14 mouse cellular contexts compared by ENCODE assay signal in genomic region chr5:140379299-140379698, GRCm38 (mm10). TPM values are rescaled to one million over a fixed set of nuclear protein-coding genes. Genes with fewer than 3 reads are reported as not detected.
A peak's percentile ranks its signal among the peaks of the same experiment; 100 is the strongest.
DNase-seq lines count a peak whose midpoint lies in the region; ATAC-seq lines count a peak whose summit lies in the region.
"Had no signal": no experiment of that assay in that cellular context is flagged by ENCODE, and none has a peak within 500 bp of the region (broad histone marks: within the 10 kb centered on the region; RNA-seq: fewer than 3 reads in every experiment).

No protein-coding gene starts in this region.

- 76% methylated on average over 6 of the region's 6 CpGs for WGBS in limb, embryonic 12.5 days
- WGBS in forebrain, embryonic 14.5 days: 81% methylated on average over 6 of the region's 6 CpGs

- peak; percentile 51 for DNase-seq in kidney, adult 18-20 months
- no peak for DNase-seq in kidney, postnatal 4 days
- DNase-seq in 3T3-L1 (ENCODE audit: low read depth, low spot score) (peak; percentile 53), MEL-GATA-1-ER (ENCODE audit: extremely low read depth, low read depth) (peak; percentile 92), adipocyte (ENCODE audit: low spot score) (no peak)
- DNase-seq in neural tube, embryonic 10.5 days (ENCODE audit: extremely low spot score, low spot score): no peak
- DNase-seq in forebrain, embryonic 14.5 days (ENCODE audit: low spot score): no peak
- DNase-seq: cerebellum, adult 8-10 months had no signal

- no peaks in the 10 kb centered on the region for H3K36me3 ChIP-seq in limb, embryonic 12.5 days
- H3K36me3 ChIP-seq in forebrain, embryonic 14.5 days (ENCODE audit: control insufficient read depth, insufficient read depth, low read length): no peaks in the 10 kb centered on the region
- H3K36me3 ChIP-seq: forebrain, embryonic 12.5 days; hindbrain, embryonic 15.5 days; lung, embryonic 15.5 days had no signal

- H3K27ac ChIP-seq in limb, embryonic 12.5 days: no peak overlapping the region
- no peak overlapping the region for H3K27ac ChIP-seq in forebrain, embryonic 14.5 days (ENCODE audit: low read depth, low read length)
- H3K27ac ChIP-seq: forebrain, embryonic 12.5 days; hindbrain, embryonic 15.5 days; kidney, postnatal 0 days; lung, embryonic 15.5 days had no signal

- H3K9me3 ChIP-seq in limb, embryonic 12.5 days: no peaks in the 10 kb centered on the region
- no peaks in the 10 kb centered on the region for H3K9me3 ChIP-seq in forebrain, embryonic 14.5 days (replicated peaks; ENCODE audit: control insufficient read depth, low read length)
- H3K9me3 ChIP-seq: forebrain, embryonic 12.5 days; hindbrain, embryonic 15.5 days; lung, embryonic 15.5 days had no signal

- peaks cover 13% of the 10 kb centered on the region for H3K4me1 ChIP-seq in limb, embryonic 12.5 days (replicated peaks)
- H3K4me1 ChIP-seq in forebrain, embryonic 14.5 days (ENCODE audit: control insufficient read depth, insufficient read depth, low read length): no peaks in the 10 kb centered on the region

- no peak for ATAC-seq in limb, embryonic 12.5 days (ENCODE audit: insufficient number of reproducible peaks, insufficient read depth, low FRiP score, low TSS enrichment, low read depth)
- ATAC-seq in forebrain, embryonic 14.5 days: no peak
- ATAC-seq: CD4-positive, CD25-positive, alpha-beta regulatory T cell, adult 4 months had no signal

- H3K9ac ChIP-seq in limb, embryonic 12.5 days (replicated peaks): peak overlapping the region; percentile 18; the same call in 1 of the 2 replicates
- H3K9ac ChIP-seq in forebrain, embryonic 14.5 days (ENCODE audit: low read length): no peak overlapping the region
- H3K9ac ChIP-seq: forebrain, embryonic 12.5 days; hindbrain, embryonic 15.5 days; lung, embryonic 15.5 days had no signal

- H3K4me3 ChIP-seq in limb, embryonic 12.5 days (replicated peaks): no peak overlapping the region
- H3K4me3 ChIP-seq in forebrain, embryonic 14.5 days (ENCODE audit: low read depth, low read length): no peak overlapping the region
- H3K4me3 ChIP-seq: forebrain, embryonic 12.5 days; hindbrain, embryonic 15.5 days; lung, embryonic 15.5 days had no signal

- no peaks in the 10 kb centered on the region for H3K27me3 ChIP-seq in limb, embryonic 12.5 days
- H3K27me3 ChIP-seq in forebrain, embryonic 14.5 days (replicated peaks; ENCODE audit: control insufficient read depth, insufficient read depth, low read length): no peaks in the 10 kb centered on the region
- H3K27me3 ChIP-seq: forebrain, embryonic 12.5 days; hindbrain, embryonic 15.5 days; lung, embryonic 15.5 days had no signal

- no peak overlapping the region for H3K4me2 ChIP-seq in limb, embryonic 12.5 days
- no peak overlapping the region for H3K4me2 ChIP-seq in forebrain, embryonic 14.5 days (ENCODE audit: low read length)
- H3K4me2 ChIP-seq: forebrain, embryonic 12.5 days; hindbrain, embryonic 15.5 days; lung, embryonic 15.5 days had no signal

RNA-seq across cellular contexts. Expression of gene Snx8, which starts 9.8 kb away (rescaled TPM):
- polyA plus RNA-seq in limb, embryonic 12.5 days (2016; fragmentation: Nextera tagmentation; extraction: Ambion mirVana): 20.0 and 20.5 TPM in 2 replicates
- 7.9 and 9.4 TPM in 2 replicates for polyA plus RNA-seq in forebrain, embryonic 14.5 days (2014; fragmentation: Nextera tagmentation; extraction: Ambion mirVana)

RNA-seq across cellular contexts. Expression of gene Eif3b, which starts 39.8 kb away (rescaled TPM):
- polyA plus RNA-seq in limb, embryonic 12.5 days (2016; fragmentation: Nextera tagmentation; extraction: Ambion mirVana): 187 and 189 TPM in 2 replicates
- polyA plus RNA-seq in forebrain, embryonic 14.5 days (2014; fragmentation: Nextera tagmentation; extraction: Ambion mirVana): 97.8 and 107 TPM in 2 replicates

RNA-seq across cellular contexts. Expression of gene Mrm2, which starts 47.6 kb away (rescaled TPM):
- polyA plus RNA-seq in limb, embryonic 12.5 days (2016; fragmentation: Nextera tagmentation; extraction: Ambion mirVana): 21.7 and 25.2 TPM in 2 replicates
- polyA plus RNA-seq in forebrain, embryonic 14.5 days (2014; fragmentation: Nextera tagmentation; extraction: Ambion mirVana): 24.5 and 28.3 TPM in 2 replicates

RNA-seq across cellular contexts. Expression of gene Nudt1, which starts 57.8 kb away (rescaled TPM):
- 48.3 and 52.1 TPM in 2 replicates for polyA plus RNA-seq in limb, embryonic 12.5 days (2016; fragmentation: Nextera tagmentation; extraction: Ambion mirVana)
- 18.3 and 24.5 TPM in 2 replicates for polyA plus RNA-seq in forebrain, embryonic 14.5 days (2014; fragmentation: Nextera tagmentation; extraction: Ambion mirVana)

RNA-seq across cellular contexts. Expression of gene Mad1l1, which starts 57.9 kb away (rescaled TPM):
- polyA plus RNA-seq in limb, embryonic 12.5 days (2016; fragmentation: Nextera tagmentation; extraction: Ambion mirVana): 55.9 and 57.2 TPM in 2 replicates
- polyA plus RNA-seq in forebrain, embryonic 14.5 days (2014; fragmentation: Nextera tagmentation; extraction: Ambion mirVana): 29.2 and 32.4 TPM in 2 replicates

Comparison
In these comparisons a context has a peak if more than half of its experiments do, and no peak if none do; other contexts are left out.
1. DNase-seq: peak in kidney, adult 18-20 months (single experiment), 3T3-L1 (single experiment) and MEL-GATA-1-ER (single experiment); none in kidney, postnatal 4 days (0 of 2), neural tube, embryonic 10.5 days (single experiment), adipocyte (single experiment) and forebrain, embryonic 14.5 days (single experiment).